Mouse (Mus musculus): ENCODE results near the gene Itfg1.

DNA sequence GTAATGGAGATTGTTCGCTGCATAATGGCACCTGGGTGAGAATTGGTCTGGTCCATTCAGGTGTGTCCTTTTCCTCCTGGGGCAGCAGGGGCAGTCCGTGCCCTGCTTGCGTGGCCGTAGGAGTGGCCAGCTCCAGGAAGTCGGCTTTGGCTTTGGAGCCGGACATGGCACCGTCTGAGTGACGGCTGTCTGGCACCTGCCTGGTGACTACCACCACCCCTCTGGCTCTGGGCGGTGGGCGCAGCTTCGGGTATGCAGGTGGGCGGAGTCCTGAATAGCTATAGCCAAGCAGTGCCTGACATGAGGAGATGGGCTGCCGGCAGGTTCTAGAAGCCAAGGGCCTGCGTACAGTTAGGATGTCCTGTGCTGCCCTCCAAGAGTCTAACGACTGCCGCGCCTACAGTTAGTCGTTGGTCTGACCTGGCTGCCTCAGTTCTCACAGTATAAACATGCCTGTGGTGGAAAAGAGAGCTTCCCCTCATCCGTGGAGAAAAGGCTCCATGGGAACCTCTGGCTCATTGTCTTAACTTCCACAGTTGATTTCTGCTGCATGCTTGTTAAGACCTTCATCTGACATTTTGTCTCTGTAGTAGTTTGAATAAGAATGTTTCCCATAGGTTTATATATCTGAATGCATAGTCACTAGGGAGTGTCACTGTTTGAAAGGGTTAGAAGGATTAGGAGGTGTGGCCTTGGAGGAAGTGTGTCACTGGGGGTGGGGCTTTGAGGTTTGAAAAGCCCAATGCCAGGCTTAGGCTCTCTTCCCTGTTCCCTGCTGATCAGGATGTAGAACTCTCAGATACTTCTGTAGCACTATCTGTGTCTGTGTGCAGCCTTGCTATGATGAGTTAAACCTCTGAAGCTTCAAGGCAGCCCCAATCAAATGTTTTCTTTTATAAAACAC, 13.8 kb upstream of the Itfg1 start:
- TF ChIP-seq POLR2A (IDR thresholded peaks at IDR 0.05; ENCODE audit: borderline replicate concordance, extremely low read depth, insufficient read depth, insufficient read length, poor library complexity, severe bottlenecking), result no peak
- TF ChIP-seq CTCF (IDR thresholded peaks at IDR 0.05; ENCODE audit: borderline replicate concordance, extremely low read depth, insufficient read depth, insufficient read length), result no peak

Data from brain, embryonic 14.5 days (tissue).